Mouse (Mus musculus) intestine, embryonic 16.5 days (tissue): ENCODE results near the gene Tenm3. TPM values are rescaled to one million over a fixed set of nuclear protein-coding genes. Genes with fewer than 3 reads are reported as not detected.
A peak's percentile ranks its signal among the peaks of the same experiment; 100 is the strongest.

Experiments
- ATAC-seq: fragments of 200-750 bp; cut with Nextera tagmentation; 2 replicates; pipeline ENCODE4 v1.8.0; 2017; ENCODE audit warnings: moderate TSS enrichment, moderate library complexity
- H3K27ac ChIP-seq: fragments of 300-500 bp; sonication (generic); 2 replicates; pipeline ENCODE4 v1.5.1; 2014; ENCODE audit warnings: mild to moderate bottlenecking, low read length
- H3K27me3 ChIP-seq: fragments of 300-500 bp; sonication (generic); replicated peaks from 2 replicates; pipeline ENCODE4 v1.6.1; 2014; ENCODE audit warnings: low read length, control low read depth, mixed read lengths; ENCODE audit not compliant: control insufficient read depth, insufficient read depth
- H3K36me3 ChIP-seq: fragments of 300-500 bp; sonication (generic); 2 replicates; pipeline ENCODE4 v1.6.1; 2014; ENCODE audit warnings: low read length, control low read depth; ENCODE audit not compliant: control insufficient read depth, insufficient read depth
- H3K4me1 ChIP-seq: fragments of 300-500 bp; sonication (generic); 2 replicates; pipeline ENCODE4 v1.6.1; 2014; ENCODE audit warnings: low read length, control low read depth, mixed read lengths; ENCODE audit not compliant: control insufficient read depth, insufficient read depth
- H3K4me2 ChIP-seq: fragments of 300-500 bp; sonication (generic); 2 replicates; pipeline ENCODE4 v1.6.1; 2014; ENCODE audit warnings: low read depth, low read length, control low read depth
- H3K4me3 ChIP-seq: fragments of 300-500 bp; sonication (generic); 2 replicates; pipeline ENCODE4 v1.5.1; 2014; ENCODE audit warnings: mild to moderate bottlenecking, low read length
- H3K9ac ChIP-seq: fragments of 300-500 bp; sonication (generic); 2 replicates; pipeline ENCODE4 v1.6.1; 2014; ENCODE audit warnings: low read depth, low read length
- H3K9me3 ChIP-seq: fragments of 300-500 bp; sonication (generic); 2 replicates; pipeline ENCODE4 v1.6.1; 2016; ENCODE audit warnings: low read length, control low read depth; ENCODE audit not compliant: control insufficient read depth
- WGBS: fragments of 180-500 bp; shearing (Covaris S2); extraction: QIAGEN DNeasy Blood & Tissue Kit; methylation state at CpG from one replicate; pipeline ENCODE4 v1.1.7; 2014; 5-methylcytosine and 5-hydroxymethylcytosine counted together
- polyA plus RNA-seq: library from polyadenylated mRNA; unstranded; fragments of >200 nt; fragmentation: Nextera tagmentation; extraction: Ambion mirVana; gene quantifications from 2 replicates; pipeline ENCODE4 v1.2.1, GENCODE M21; 2015

Gene Tenm3
- polyA plus RNA-seq, 1 experiment from 2014 or later = 11.3 TPM

- WGBS = 2% methylated on average over 14 of the region's 14 CpGs
- ATAC-seq = peak; percentile 30
These were observed 687 bp upstream of the Tenm3 start for GRCm38 (mm10) chr8:48844370-48844905.

GRCm38 (mm10) chr8:48842991-48843930 is 490 bp downstream of the Tenm3 start:
- Histone ChIP-seq H3K36me3 (no peaks in the 10 kb centered on the region), H3K4me1 (peaks cover 17% of the 10 kb centered on the region), H3K27me3 (no peaks in the 10 kb centered on the region), H3K4me3 (peak overlapping the region; percentile 88), H3K9me3 (no peaks in the 10 kb centered on the region), H3K27ac (peak overlapping the region; percentile 87), H3K9ac (peak overlapping the region; percentile 85), H3K4me2 (peak overlapping the region; percentile 91)
- ATAC-seq = peak; percentile 69
- WGBS = under 1% methylated on average over 49 of the region's 93 CpGs

More at GRCm38 (mm10) chr8:48844370-48844905, 687 bp upstream of the Tenm3 start:
- peaks cover 17% of the 10 kb centered on the region for H3K4me1 ChIP-seq
- H3K9me3 ChIP-seq = no peaks in the 10 kb centered on the region
- H3K27me3 ChIP-seq = no peaks in the 10 kb centered on the region
- peak overlapping the region; percentile 88 for H3K4me3 ChIP-seq
- H3K27ac ChIP-seq = peak overlapping the region; percentile 39
- no peaks in the 10 kb centered on the region for H3K36me3 ChIP-seq
- H3K4me2 ChIP-seq = peak overlapping the region; percentile 91
- peak overlapping the region; percentile 85 for H3K9ac ChIP-seq

GRCm38 (mm10) chr8:48842516-48842990 is 1.2 kb downstream of the Tenm3 start:
- Histone ChIP-seq H3K9ac (peak overlapping the region; percentile 85), H3K27ac (peak overlapping the region; percentile 87), H3K4me2 (peak overlapping the region; percentile 91), H3K36me3 (no peaks in the 10 kb centered on the region), H3K4me3 (peak overlapping the region; percentile 88), H3K9me3 (no peaks in the 10 kb centered on the region), H3K4me1 (peaks cover 17% of the 10 kb centered on the region), H3K27me3 (no peaks in the 10 kb centered on the region)
- 0% methylated on average over 11 of the region's 11 CpGs for WGBS
- peak; percentile 16 for ATAC-seq

- peak overlapping the region; percentile 85; the same call in 1 of the 2 replicates for H3K9ac ChIP-seq
- no peaks in the 10 kb centered on the region for H3K27me3 ChIP-seq
- H3K4me2 ChIP-seq = peak overlapping the region; percentile 91
- no peaks in the 10 kb centered on the region for H3K36me3 ChIP-seq
- no peak for ATAC-seq
- peaks cover 17% of the 10 kb centered on the region for H3K4me1 ChIP-seq
- no peaks in the 10 kb centered on the region for H3K9me3 ChIP-seq
- WGBS = 12% methylated on average over 4 of the region's 4 CpGs
- peak overlapping the region; percentile 88 for H3K4me3 ChIP-seq
- 0 out of 2 replicates have a peak overlapping the region, but pooled peaks have one; percentile 87 for H3K27ac ChIP-seq
These were observed 1.7 kb downstream of the Tenm3 start for GRCm38 (mm10) chr8:48842035-48842434.

GRCm38 (mm10) chr8:48835745-48836144 is 8.0 kb downstream of the Tenm3 start:
- Histone ChIP-seq H3K27me3 (no peaks in the 10 kb centered on the region), H3K9ac (no peak overlapping the region), H3K36me3 (no peaks in the 10 kb centered on the region), H3K27ac (no peak overlapping the region), H3K9me3 (no peaks in the 10 kb centered on the region), H3K4me2 (no peak overlapping the region), H3K4me3 (no peak overlapping the region), H3K4me1 (no peaks in the 10 kb centered on the region)
- WGBS = 82% methylated on average over 2 of the region's 2 CpGs
- ATAC-seq = no peak

- H3K36me3 ChIP-seq = no peaks in the 10 kb centered on the region
- no peak overlapping the region for H3K4me3 ChIP-seq
- H3K9me3 ChIP-seq = no peaks in the 10 kb centered on the region
- ATAC-seq = no peak
- H3K27me3 ChIP-seq = no peaks in the 10 kb centered on the region
- H3K27ac ChIP-seq = no peak overlapping the region
- H3K4me2 ChIP-seq = no peak overlapping the region
- 77% methylated on average over 9 of the region's 9 CpGs for WGBS
- no peaks in the 10 kb centered on the region for H3K4me1 ChIP-seq
- no peak overlapping the region for H3K9ac ChIP-seq
These were observed 16.3 kb downstream of the Tenm3 start for GRCm38 (mm10) chr8:48827454-48827853.

- H3K4me1 ChIP-seq = no peaks in the 10 kb centered on the region
- no peak overlapping the region for H3K9ac ChIP-seq
- 90% methylated on average over 7 of the region's 7 CpGs for WGBS
- no peak overlapping the region for H3K4me2 ChIP-seq
- H3K36me3 ChIP-seq = no peaks in the 10 kb centered on the region
- no peaks in the 10 kb centered on the region for H3K27me3 ChIP-seq
- H3K4me3 ChIP-seq = no peak overlapping the region
- no peaks in the 10 kb centered on the region for H3K9me3 ChIP-seq
- H3K27ac ChIP-seq = no peak overlapping the region
- ATAC-seq = no peak
These were observed 18.1 kb downstream of the Tenm3 start for GRCm38 (mm10) chr8:48825666-48826065.

GRCm38 (mm10) chr8:48822291-48822690 is 21.5 kb downstream of the Tenm3 start:
- Histone ChIP-seq H3K27ac (no peak overlapping the region), H3K27me3 (no peaks in the 10 kb centered on the region)
- 81% methylated on average over 4 of the region's 4 CpGs for WGBS

GRCm38 (mm10) chr8:48819962-48820361 is 23.8 kb downstream of the Tenm3 start:
- no peaks in the 10 kb centered on the region for H3K36me3 ChIP-seq
- no peaks in the 10 kb centered on the region for H3K4me1 ChIP-seq
- no peak overlapping the region for H3K27ac ChIP-seq
- WGBS = 43% methylated on average over 6 of the region's 6 CpGs
- no peak overlapping the region for H3K4me2 ChIP-seq
- no peak overlapping the region for H3K9ac ChIP-seq
- no peak overlapping the region for H3K4me3 ChIP-seq
- ATAC-seq = no peak
- H3K9me3 ChIP-seq = no peaks in the 10 kb centered on the region
- H3K27me3 ChIP-seq = no peaks in the 10 kb centered on the region

More at GRCm38 (mm10) chr8:48822291-48822690, 21.5 kb downstream of the Tenm3 start:
- no peak overlapping the region for H3K4me3 ChIP-seq
- no peak overlapping the region for H3K4me2 ChIP-seq
- no peaks in the 10 kb centered on the region for H3K9me3 ChIP-seq
- H3K9ac ChIP-seq = no peak overlapping the region
- H3K4me1 ChIP-seq = no peaks in the 10 kb centered on the region
- ATAC-seq = no peak
- no peaks in the 10 kb centered on the region for H3K36me3 ChIP-seq
